Mouse (Mus musculus) forebrain, embryonic 11.5 days (tissue): Measurements from ENCODE around the gene Slc22a13. TPM values are rescaled to one million over a fixed set of nuclear protein-coding genes. Genes with fewer than 3 reads are reported as not detected.

Source experiments
- ATAC-seq: fragments of 200-750 bp; cut with Nextera tagmentation; replicated peaks from 2 replicates; pipeline ENCODE4 v1.8.0; 2017; ENCODE audit warnings: moderate TSS enrichment; ENCODE audit not compliant: low FRiP score
- DNase-seq: peaks from one replicate; pipeline ENCODE4 v3.0.0-alpha.2; 2017; ENCODE audit warnings: low spot score
- H3K27ac ChIP-seq: fragments of 300-500 bp; sonication (generic); 2 replicates; pipeline ENCODE4 v1.5.1; 2014; ENCODE audit warnings: low read depth, low read length
- H3K27me3 ChIP-seq: fragments of 300-500 bp; sonication (generic); 2 replicates; pipeline ENCODE4 v1.6.1; 2014; ENCODE audit warnings: mild to moderate bottlenecking, low read length, mixed read lengths; ENCODE audit not compliant: control insufficient read depth, insufficient read depth
- H3K36me3 ChIP-seq: fragments of 300-500 bp; sonication (generic); 2 replicates; pipeline ENCODE4 v1.6.1; 2014; ENCODE audit warnings: mild to moderate bottlenecking, low read length, moderate library complexity, mixed read lengths; ENCODE audit not compliant: control insufficient read depth, insufficient read depth
- H3K4me1 ChIP-seq: fragments of 300-500 bp; sonication (generic); replicated peaks from 2 replicates; pipeline ENCODE4 v1.6.1; 2014; ENCODE audit warnings: low read length, mixed read lengths; ENCODE audit not compliant: control insufficient read depth, insufficient read depth
- H3K4me2 ChIP-seq: fragments of 300-500 bp; sonication (generic); 2 replicates; pipeline ENCODE4 v1.6.1; 2014; ENCODE audit warnings: low read depth, mild to moderate bottlenecking, low read length, moderate library complexity, mixed read lengths; ENCODE audit not compliant: severe bottlenecking
- H3K4me3 ChIP-seq: fragments of 300-500 bp; sonication (generic); 2 replicates; pipeline ENCODE4 v1.5.1; 2014; ENCODE audit warnings: low read depth, low read length
- H3K9ac ChIP-seq: fragments of 300-500 bp; sonication (generic); 2 replicates; pipeline ENCODE4 v1.6.1; 2014; ENCODE audit warnings: low read length
- H3K9me3 ChIP-seq: fragments of 300-500 bp; sonication (generic); 2 replicates; pipeline ENCODE4 v1.6.1; 2016; ENCODE audit warnings: low read length, mixed read lengths; ENCODE audit not compliant: control insufficient read depth
- WGBS: fragments of 180-500 bp; shearing (Covaris S2); extraction: QIAGEN DNeasy Blood & Tissue Kit; methylation state at CpG from one replicate; pipeline ENCODE4 v1.1.7; 2014; 5-methylcytosine and 5-hydroxymethylcytosine counted together
- polyA plus RNA-seq: library from polyadenylated mRNA; unstranded; fragments of >200 nt; fragmentation: Nextera tagmentation; extraction: Ambion mirVana; gene quantifications from 2 replicates; pipeline ENCODE4 v1.2.1, GENCODE M21; 2014

The Slc22a13 gene
- polyA plus RNA-seq: not detected in 2 replicates

DNA sequence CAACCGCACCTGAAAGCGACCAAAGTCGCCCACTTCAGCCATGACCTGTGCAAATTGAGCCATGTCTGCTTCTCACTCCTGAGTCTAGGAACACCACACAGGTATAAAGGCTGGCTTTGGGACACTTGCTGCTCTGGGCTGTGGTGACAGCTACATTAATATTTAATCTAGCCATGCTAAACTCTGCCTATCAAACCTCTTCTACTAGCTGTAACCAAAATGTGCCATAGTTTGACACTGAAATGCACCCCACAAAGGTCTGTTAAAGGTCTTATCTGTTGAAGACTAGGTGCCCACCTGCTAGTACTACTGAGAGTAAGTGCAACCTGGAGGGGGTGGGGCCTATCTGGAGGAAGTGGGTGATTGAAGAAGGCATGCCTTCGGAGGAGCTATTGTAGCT is at the start of gene Slc22a13:
Gene Slc22a13, minus strand, starts transcription at position 101 of the 400 bp plus-strand sequence.
- no peak within 1 kb of the TSS for H3K27ac ChIP-seq
- H3K27me3 ChIP-seq: no peaks in the 10 kb centered on the region
- no peak within 1 kb of the TSS for H3K9ac ChIP-seq
- WGBS: 93% methylated on average over 4 of the region's 4 CpGs
- ATAC-seq: no peak
- no peaks in the 10 kb centered on the region for H3K36me3 ChIP-seq
- H3K4me2 ChIP-seq: no peak within 1 kb of the TSS
- H3K4me1 ChIP-seq: no peaks in the 10 kb centered on the region
- no peaks in the 10 kb centered on the region; the same call in 1 of the 2 replicates for H3K9me3 ChIP-seq
- no peak within 1 kb of the TSS for H3K4me3 ChIP-seq
- no peak for DNase-seq

GRCm38 (mm10) chr9:119258128-119258527 is 49.2 kb upstream of the Slc22a13 start:
- Histone ChIP-seq H3K4me2 (no peak overlapping the region), H3K9ac (no peak overlapping the region), H3K4me1 (no peaks in the 10 kb centered on the region), H3K27ac (no peak overlapping the region), H3K4me3 (no peak overlapping the region), H3K36me3 (no peaks in the 10 kb centered on the region; the same call in 1 of the 2 replicates), H3K27me3 (no peaks in the 10 kb centered on the region), H3K9me3 (no peaks in the 10 kb centered on the region)
- WGBS: 89% methylated on average over 5 of the region's 5 CpGs
- ATAC-seq (no peak), DNase-seq (no peak)

- H3K9me3 ChIP-seq: no peaks in the 10 kb centered on the region
- 95% methylated on average over 12 of the region's 12 CpGs for WGBS
- no peak overlapping the region for H3K4me3 ChIP-seq
- H3K4me1 ChIP-seq: no peaks in the 10 kb centered on the region
- H3K27me3 ChIP-seq: no peaks in the 10 kb centered on the region
- H3K4me2 ChIP-seq: no peak overlapping the region
- ATAC-seq (no peak), DNase-seq (no peak)
- H3K9ac ChIP-seq: no peak overlapping the region
- H3K27ac ChIP-seq: no peak overlapping the region
- no peaks in the 10 kb centered on the region; the same call in 1 of the 2 replicates for H3K36me3 ChIP-seq
Observed at GRCm38 (mm10) chr9:119256161-119256560, 47.3 kb upstream of the Slc22a13 start.

GRCm38 (mm10) chr9:119255096-119255495 is 46.2 kb upstream of the Slc22a13 start:
- ATAC-seq (no peak), DNase-seq (no peak)
- WGBS: 100% methylated on average over 1 of the region's 1 CpGs

DNA sequence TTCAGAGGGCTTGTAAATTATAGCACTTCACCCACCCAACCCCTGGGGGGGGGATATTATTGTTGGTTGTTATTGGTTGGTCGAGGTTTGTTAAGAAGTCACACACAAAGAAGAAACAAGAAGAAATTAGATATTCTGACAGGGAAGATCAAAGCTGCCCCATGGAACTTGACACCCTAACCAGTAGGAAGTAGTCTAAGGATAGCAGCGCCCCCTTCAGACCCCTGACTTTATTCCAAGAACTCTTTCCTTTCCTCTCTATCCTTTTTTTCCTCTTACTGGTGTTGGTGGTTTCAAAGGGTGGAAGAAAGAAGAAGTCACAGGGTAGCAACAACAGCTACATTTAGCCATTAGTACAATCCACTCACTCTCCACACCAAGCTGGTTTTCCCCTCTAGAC is 45.3 kb upstream of the Slc22a13 start:
- ATAC-seq: no peak
- no peak overlapping the region for H3K27ac ChIP-seq
- H3K9me3 ChIP-seq: no peaks in the 10 kb centered on the region
- no peaks in the 10 kb centered on the region; the same call in 1 of the 2 replicates for H3K36me3 ChIP-seq
- no peak overlapping the region for H3K4me3 ChIP-seq
- no peak overlapping the region for H3K4me2 ChIP-seq
- H3K27me3 ChIP-seq: no peaks in the 10 kb centered on the region
- 86% methylated on average over 2 of the region's 2 CpGs for WGBS
- no peak for DNase-seq
- no peaks in the 10 kb centered on the region for H3K4me1 ChIP-seq
- H3K9ac ChIP-seq: no peak overlapping the region

More at GRCm38 (mm10) chr9:119255096-119255495, 46.2 kb upstream of the Slc22a13 start:
- H3K36me3 ChIP-seq: no peaks in the 10 kb centered on the region; the same call in 1 of the 2 replicates
- no peak overlapping the region for H3K9ac ChIP-seq
- no peaks in the 10 kb centered on the region for H3K4me1 ChIP-seq
- no peaks in the 10 kb centered on the region for H3K9me3 ChIP-seq
- H3K27me3 ChIP-seq: no peaks in the 10 kb centered on the region
- H3K27ac ChIP-seq: no peak overlapping the region
- no peak overlapping the region for H3K4me3 ChIP-seq
- H3K4me2 ChIP-seq: no peak overlapping the region

GRCm38 (mm10) chr9:119247996-119248395 is 39.1 kb upstream of the Slc22a13 start:
- no peak overlapping the region for H3K9ac ChIP-seq
- H3K4me1 ChIP-seq: no peaks in the 10 kb centered on the region
- no peaks in the 10 kb centered on the region for H3K27me3 ChIP-seq
- WGBS: 88% methylated on average over 5 of the region's 5 CpGs
- ATAC-seq (no peak), DNase-seq (no peak)
- H3K27ac ChIP-seq: no peak overlapping the region
- H3K4me3 ChIP-seq: no peak overlapping the region
- H3K9me3 ChIP-seq: no peaks in the 10 kb centered on the region
- no peak overlapping the region for H3K4me2 ChIP-seq
- H3K36me3 ChIP-seq: no peaks in the 10 kb centered on the region; the same call in 1 of the 2 replicates

- no peak overlapping the region for H3K4me2 ChIP-seq
- WGBS: 96% methylated on average over 5 of the region's 5 CpGs
- ATAC-seq (no peak), DNase-seq (no peak)
- no peaks in the 10 kb centered on the region for H3K4me1 ChIP-seq
- no peak overlapping the region for H3K27ac ChIP-seq
- no peaks in the 10 kb centered on the region; the same call in 1 of the 2 replicates for H3K36me3 ChIP-seq
- no peak overlapping the region for H3K4me3 ChIP-seq
- H3K9me3 ChIP-seq: no peaks in the 10 kb centered on the region
- no peak overlapping the region for H3K9ac ChIP-seq
- no peaks in the 10 kb centered on the region for H3K27me3 ChIP-seq
Observed at GRCm38 (mm10) chr9:119246826-119247225, 37.9 kb upstream of the Slc22a13 start.

DNA sequence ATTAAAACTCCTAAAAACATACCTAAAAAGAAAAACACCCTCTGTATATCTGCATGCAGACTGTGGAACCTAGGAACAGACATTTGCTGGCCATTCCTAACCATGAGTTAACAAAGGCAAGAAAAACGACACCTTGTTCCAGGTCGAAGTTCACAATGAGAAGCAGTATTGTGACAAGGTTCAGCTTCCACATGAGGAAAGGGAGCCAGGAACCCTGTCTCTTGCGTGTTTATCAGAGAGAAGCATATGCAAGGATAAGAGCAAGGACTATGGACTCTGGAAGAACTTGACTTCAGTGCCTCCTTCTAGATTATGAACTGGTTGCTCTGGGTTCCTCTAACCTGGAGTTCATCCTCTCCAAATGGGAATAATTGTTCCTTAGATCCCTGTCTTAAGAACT is 35.1 kb upstream of the Slc22a13 start:
- no peaks in the 10 kb centered on the region for H3K27me3 ChIP-seq
- no peak overlapping the region for H3K4me3 ChIP-seq
- WGBS: 91% methylated on average over 3 of the region's 3 CpGs
- no peaks in the 10 kb centered on the region for H3K4me1 ChIP-seq
- ATAC-seq (no peak), DNase-seq (no peak)
- H3K4me2 ChIP-seq: no peak overlapping the region
- H3K36me3 ChIP-seq: peaks cover 3% of the 10 kb centered on the region; the same call in 1 of the 2 replicates
- no peaks in the 10 kb centered on the region for H3K9me3 ChIP-seq
- H3K27ac ChIP-seq: no peak overlapping the region
- H3K9ac ChIP-seq: no peak overlapping the region

DNA sequence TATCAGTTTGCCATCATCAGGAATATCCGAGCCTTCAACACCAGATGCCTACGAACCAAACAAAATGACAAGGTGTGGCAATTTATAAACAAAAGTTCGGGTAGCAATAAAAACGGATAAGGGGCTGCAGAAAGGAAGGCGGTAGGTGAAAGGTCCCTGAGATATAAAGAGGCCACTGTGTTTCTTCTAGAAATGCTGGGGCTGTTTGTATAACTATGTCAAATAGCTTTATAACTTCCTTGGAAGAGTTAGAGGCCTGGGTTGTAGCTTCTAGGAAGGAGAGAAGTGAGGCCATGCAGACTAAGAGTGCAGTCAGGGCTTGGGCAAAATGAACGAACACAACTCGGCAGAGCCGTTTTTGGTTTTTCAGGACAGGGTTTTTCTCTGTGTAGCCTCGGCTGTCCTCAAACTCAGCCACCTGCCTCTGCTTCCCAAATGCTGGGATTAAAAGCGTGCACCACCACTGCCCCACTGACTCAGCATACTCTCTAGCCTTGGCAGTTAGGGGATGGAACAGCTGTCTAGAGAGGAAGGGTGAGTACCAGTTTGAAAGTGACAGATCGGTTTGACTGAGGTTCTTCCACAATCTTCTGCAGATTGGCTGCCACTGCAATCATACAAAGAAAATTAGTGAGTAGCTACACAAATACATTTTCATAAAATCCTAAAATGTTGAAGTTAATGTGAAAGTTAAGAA is 32.4 kb upstream of the Slc22a13 start:
- H3K4me3 ChIP-seq: no peak overlapping the region
- no peak overlapping the region for H3K4me2 ChIP-seq
- ATAC-seq: no peak
- DNase-seq: no peak
- no peak overlapping the region for H3K27ac ChIP-seq
- H3K36me3 ChIP-seq: peaks cover 3% of the 10 kb centered on the region; the same call in 1 of the 2 replicates
- no peaks in the 10 kb centered on the region for H3K4me1 ChIP-seq
- no peaks in the 10 kb centered on the region for H3K27me3 ChIP-seq
- H3K9ac ChIP-seq: no peak overlapping the region
- 93% methylated on average over 11 of the region's 11 CpGs for WGBS
- no peaks in the 10 kb centered on the region for H3K9me3 ChIP-seq
